Mouse (Mus musculus): ENCODE results near the gene Dcps.

Dcps gene

GRCm38 (mm10) chr9:35175251-35176123, at the start of gene Dcps:
Gene Dcps (minus strand): TSS chr9:35176061.
- peak; percentile 95 for DNase-seq

GRCm38 (mm10) chr9:35223466-35223865, 47.6 kb upstream of the Dcps start:
- DNase-seq: no peak

GRCm38 (mm10) chr9:35217963-35218362, 42.1 kb upstream of the Dcps start:
- DNase-seq: no peak

GRCm38 (mm10) chr9:35211573-35212511, 36.0 kb upstream of the Dcps start:
- peak; percentile 34 for DNase-seq

DNA sequence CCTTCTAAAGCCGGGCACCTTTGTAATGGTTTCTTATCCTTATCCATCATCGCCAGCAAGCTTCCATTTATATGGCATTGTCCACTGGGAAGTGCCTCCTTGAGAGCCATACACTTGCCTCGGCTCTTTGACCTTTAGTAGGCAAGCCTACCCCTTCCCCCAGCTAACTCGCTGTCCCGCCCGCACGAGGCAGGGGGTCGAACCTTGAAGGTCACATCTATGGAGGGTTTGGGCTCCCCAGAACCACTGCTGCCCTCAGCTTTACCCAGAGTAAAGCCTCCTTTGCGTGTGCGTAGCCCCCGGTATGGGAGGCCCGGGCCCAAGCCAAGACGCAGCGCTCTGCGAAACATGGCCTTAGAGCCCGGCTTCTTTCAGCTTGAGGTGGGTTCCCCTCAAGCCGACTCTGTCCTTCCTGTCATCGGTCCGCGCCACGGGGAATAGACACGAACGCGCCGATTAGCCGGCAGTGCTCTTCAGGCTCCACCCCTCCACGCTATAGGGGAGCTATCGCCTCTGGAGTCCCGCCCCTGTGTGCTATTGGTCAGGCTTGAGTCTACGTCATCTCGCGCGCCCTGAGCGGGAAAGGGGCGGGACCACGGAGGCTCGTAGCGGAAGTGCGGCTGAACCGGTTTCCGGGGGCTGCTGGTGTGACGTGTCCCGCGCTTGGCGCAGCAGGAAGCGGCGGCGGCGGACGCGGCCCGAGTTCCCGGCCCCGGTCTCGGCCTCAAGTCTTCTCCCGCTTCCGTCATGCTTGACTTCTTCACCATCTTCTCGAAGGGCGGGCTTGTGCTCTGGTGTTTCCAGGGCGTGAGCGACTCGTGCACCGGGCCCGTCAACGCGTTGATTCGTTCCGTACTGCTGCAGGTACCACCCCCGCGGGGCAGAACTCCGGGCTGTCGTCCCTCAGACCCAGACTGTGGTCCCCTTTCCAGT, 34.9 kb upstream of the Dcps start, which contains the start of gene Foxred1:
TSS of gene Foxred1 (minus strand) at position 514 of the 933 bp plus-strand sequence.
- peak; percentile 99 for DNase-seq

- DNase-seq: no peak
These were observed 28.6 kb upstream of the Dcps start for GRCm38 (mm10) chr9:35204421-35204820.

- DNase-seq: no peak
These were observed 27.7 kb upstream of the Dcps start for GRCm38 (mm10) chr9:35203536-35203935.

- DNase-seq: no peak
These were observed 24.7 kb upstream of the Dcps start for GRCm38 (mm10) chr9:35200529-35201060.

DNA sequence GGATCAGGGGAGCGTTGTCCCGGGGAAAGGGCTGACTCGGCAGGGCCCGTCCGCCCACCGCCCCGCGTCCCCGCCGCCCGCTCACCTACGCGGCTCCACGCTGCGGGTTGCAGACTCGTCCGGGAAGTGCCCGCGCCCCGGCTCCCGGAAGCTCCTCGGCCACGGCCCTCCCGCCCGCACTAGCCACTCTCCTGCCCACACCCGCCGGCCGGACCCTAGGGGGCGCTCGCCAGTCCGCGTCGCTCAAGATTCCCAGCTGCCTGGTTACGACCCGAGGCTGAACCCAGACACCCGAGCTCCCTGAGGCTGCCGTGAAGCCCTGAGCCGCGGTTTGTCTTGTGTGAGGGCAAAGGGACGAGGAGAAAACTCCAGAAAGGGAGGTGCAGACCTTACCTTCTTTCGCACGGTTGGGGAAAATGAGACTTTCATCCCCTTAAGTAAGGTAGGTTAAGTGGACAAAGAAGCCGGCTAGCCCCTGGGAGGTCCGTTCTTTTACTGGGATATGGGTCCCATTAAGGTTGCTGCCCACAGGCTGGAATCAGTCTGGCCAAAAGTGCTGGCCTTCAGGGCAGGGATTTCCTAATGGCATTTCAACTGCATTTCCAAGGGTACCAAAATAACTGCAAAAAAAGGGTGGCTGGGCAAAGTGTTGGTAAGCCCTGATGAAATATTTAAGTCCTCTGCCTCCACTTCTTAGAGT, 24.1 kb upstream of the Dcps start, which contains the start of the genes Srpr and Tirap:
TSS of gene Srpr (plus strand) at position 404 of the 700 bp plus-strand sequence.
TSS of gene Tirap (minus strand) at position 520 of the 700 bp plus-strand sequence.
- peak; percentile 86 for DNase-seq

DNA sequence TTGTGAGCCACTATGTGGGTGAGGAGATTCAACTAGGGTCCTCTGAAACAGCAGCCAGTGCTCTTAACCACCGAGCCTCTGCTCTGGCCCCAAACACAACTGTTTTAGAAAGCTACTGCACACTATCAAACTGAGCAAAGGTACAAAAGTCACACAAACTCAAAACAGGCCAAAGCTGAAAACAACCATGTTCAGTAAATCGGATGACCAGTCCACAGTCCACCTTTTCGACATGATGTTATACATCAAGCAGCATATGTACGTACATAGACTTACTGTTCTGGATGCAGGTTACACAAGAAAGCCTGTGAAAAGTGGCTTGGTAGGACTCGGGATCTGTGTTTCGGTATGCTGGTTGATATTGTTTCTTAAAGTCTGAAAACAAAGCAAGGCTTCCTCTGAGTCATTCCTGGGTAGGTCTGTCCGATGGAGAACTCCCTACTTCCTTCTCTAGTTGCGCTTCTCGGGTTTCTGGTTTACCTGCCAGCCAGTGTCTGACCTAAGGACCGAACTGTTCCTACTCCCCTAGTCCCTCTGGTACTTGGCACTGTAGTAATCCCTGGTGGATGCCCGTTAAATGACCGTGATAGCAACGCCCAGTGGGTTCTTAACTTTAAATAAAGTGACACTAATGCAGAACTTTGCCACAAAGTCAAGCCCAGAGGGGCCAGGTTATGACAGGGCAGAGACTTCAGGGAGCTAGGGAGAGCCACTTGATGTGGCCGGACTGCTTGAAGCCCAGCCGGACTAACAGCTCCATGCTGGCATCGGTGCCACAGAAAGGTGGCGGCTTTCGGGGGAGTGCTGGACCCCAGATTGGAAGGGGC, 23.3 kb upstream of the Dcps start:
- peak; percentile 48 for DNase-seq

- DNase-seq: no peak
These were observed 22.5 kb upstream of the Dcps start for GRCm38 (mm10) chr9:35198351-35198750.

DNA sequence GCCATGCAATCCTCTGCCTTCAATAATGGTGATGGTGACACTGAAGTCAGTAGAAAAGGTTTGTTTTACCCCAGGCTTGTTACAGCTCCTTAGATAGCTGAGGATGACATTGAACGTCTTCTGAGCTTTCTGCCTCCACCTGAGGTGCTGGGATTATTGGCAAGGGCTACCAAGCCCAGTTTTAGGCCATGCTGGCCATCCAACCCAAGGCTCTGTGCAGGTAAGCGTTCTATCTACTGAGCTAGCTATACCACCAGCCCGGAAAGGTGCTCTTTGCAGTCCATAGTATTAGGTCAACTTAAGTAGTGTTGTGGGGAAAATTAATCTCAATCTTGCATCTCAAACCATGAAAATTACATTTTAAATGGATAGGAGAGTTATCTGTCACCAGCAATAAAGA, 21.8 kb upstream of the Dcps start:
- no peak for DNase-seq

GRCm38 (mm10) chr9:35194048-35194447, 18.2 kb upstream of the Dcps start:
- no peak for DNase-seq

DNA sequence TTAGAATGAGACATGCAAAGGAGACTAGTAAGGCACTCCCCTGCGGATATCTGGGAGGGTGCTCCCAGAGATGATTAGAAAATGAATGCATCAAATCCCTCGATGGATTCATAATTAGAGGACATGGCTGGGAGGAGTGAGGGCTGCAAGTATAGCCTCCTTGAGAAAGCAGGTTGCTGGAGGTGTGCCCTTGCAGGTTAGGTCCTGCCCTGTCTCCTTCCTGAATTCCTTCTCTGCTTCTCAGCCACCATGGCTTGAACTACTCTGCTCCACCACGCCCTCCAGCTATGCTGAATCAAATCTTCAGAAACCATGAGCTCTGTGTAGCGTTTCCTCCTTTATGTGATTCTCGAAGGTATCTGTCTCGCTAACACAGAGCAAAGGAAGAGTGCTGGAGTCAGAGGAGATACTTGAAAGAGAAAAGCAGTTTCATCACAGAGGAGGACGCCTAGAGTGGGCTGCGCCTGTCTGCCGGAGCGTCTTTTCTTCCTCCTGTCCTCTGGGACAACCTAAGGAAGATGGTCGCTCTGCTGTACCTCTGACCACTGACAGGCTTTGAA, 17.2 kb upstream of the Dcps start:
- no peak for DNase-seq

GRCm38 (mm10) chr9:35188700-35189099, 12.8 kb upstream of the Dcps start:
- no peak for DNase-seq

DNA sequence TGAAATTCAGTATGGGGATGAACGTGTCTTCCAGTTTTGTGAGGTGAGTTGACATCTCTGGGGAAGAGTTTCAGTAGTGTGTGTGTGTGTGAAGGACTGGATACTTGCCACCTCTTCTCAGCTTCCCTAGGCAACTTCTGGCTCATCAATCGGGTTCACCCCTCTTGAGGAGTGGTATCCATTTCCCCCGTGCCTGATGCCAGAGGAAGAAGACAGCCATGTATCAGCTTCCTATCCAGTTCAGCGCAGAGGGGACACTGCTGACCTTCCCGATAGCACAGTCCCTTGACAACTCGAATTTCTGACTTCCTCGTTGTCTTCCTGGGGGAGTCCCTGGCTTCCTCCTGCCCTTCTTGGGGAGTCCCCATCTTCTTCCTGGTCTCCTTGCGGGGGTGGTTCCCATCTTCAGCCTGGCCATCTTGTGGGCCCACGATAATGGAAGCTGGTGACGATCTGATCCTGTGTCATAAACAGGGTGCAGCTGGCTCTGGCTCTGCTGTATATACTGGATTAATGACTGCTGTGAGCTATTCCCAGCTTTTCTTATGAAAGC, 11.6 kb upstream of the Dcps start:
- DNase-seq: no peak

- no peak for DNase-seq
These were observed 10.6 kb upstream of the Dcps start for GRCm38 (mm10) chr9:35186430-35186829.

GRCm38 (mm10) chr9:35183359-35183758, 7.5 kb upstream of the Dcps start:
- DNase-seq: no peak

DNA sequence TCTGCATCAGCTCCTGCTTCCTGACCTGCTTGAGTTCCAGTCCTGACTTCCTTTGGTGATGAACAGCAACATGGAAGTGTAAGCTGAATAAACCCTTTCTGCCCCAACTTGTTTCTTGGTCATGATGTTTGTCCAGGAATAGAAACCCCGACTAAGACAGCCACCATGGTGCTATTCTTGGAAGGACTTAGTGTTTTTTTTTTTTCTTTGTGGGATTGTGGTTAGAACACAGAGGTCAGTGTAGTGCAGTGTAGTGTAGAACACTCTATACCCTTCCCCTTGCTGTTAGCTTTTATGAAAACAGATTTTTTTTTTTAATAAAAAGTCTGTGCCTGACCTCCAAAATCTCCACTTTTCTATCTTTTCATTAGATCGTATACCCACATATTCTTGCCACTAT, 7.0 kb upstream of the Dcps start:
- no peak for DNase-seq
